Mouse (Mus musculus) hindbrain, embryonic 16.5 days (tissue): ENCODE measurements around the gene Btg2. TPM values are rescaled to one million over a fixed set of nuclear protein-coding genes. Genes with fewer than 3 reads are reported as not detected.
A peak's percentile ranks its signal among the peaks of the same experiment; 100 is the strongest.

Source experiments
- ATAC-seq: fragments of 200-750 bp; cut with Nextera tagmentation; 2 replicates; pipeline ENCODE4 v1.8.0; 2017; ENCODE audit warnings: moderate TSS enrichment, moderate library complexity
- H3K27ac ChIP-seq: fragments of 300-500 bp; sonication (generic); 2 replicates; pipeline ENCODE4 v1.5.1; 2014; ENCODE audit warnings: low read depth, mild to moderate bottlenecking, control low read depth, low read length, moderate library complexity
- H3K27me3 ChIP-seq: fragments of 300-500 bp; sonication (generic); replicated peaks from 2 replicates; pipeline ENCODE4 v1.6.1; 2014; ENCODE audit warnings: low read length; ENCODE audit not compliant: control insufficient read depth, insufficient read depth
- H3K36me3 ChIP-seq: fragments of 300-500 bp; sonication (generic); 2 replicates; pipeline ENCODE4 v1.6.1; 2014; ENCODE audit warnings: mild to moderate bottlenecking, low read length, moderate library complexity, mixed read lengths; ENCODE audit not compliant: control insufficient read depth, insufficient read depth
- H3K4me1 ChIP-seq: fragments of 300-500 bp; sonication (generic); 2 replicates; pipeline ENCODE4 v1.6.1; 2014; ENCODE audit warnings: low read depth, low read length; ENCODE audit not compliant: control insufficient read depth, insufficient read depth
- H3K4me2 ChIP-seq: fragments of 300-500 bp; sonication (generic); 2 replicates; pipeline ENCODE4 v1.6.1; 2014; ENCODE audit warnings: mild to moderate bottlenecking, low read length, control low read depth, moderate library complexity
- H3K4me3 ChIP-seq: fragments of 300-500 bp; sonication (generic); 2 replicates; pipeline ENCODE4 v1.5.1; 2014; ENCODE audit warnings: mild to moderate bottlenecking, low read length, control low read depth, moderate library complexity
- H3K9ac ChIP-seq: fragments of 300-500 bp; sonication (generic); 2 replicates; pipeline ENCODE4 v1.6.1; 2014; ENCODE audit warnings: low read depth, mild to moderate bottlenecking, control low read depth, low read length, moderate library complexity
- H3K9me3 ChIP-seq: fragments of 300-500 bp; sonication (generic); 2 replicates; pipeline ENCODE4 v1.6.1; 2014; ENCODE audit warnings: mild to moderate bottlenecking, low read length, moderate library complexity; ENCODE audit not compliant: control insufficient read depth
- whole genome bisulfite sequencing: fragments of 180-500 bp; shearing (Covaris S2); extraction: QIAGEN DNeasy Blood & Tissue Kit; methylation state at CpG from one replicate; pipeline ENCODE4 v1.1.7; 2014; 5-methylcytosine and 5-hydroxymethylcytosine counted together
- polyA plus RNA-seq: library from polyadenylated mRNA; unstranded; fragments of >200 nt; fragmentation: Nextera tagmentation; extraction: Ambion mirVana; gene quantifications from 2 replicates; pipeline ENCODE4 v1.2.1, GENCODE M21; 2015

The Btg2 gene
- polyA plus RNA-seq, 1 experiment from 2014 or later: 28.0 TPM

- Histone ChIP-seq H3K27ac (no peak overlapping the region), H3K9ac (no peak overlapping the region), H3K4me3 (no peak overlapping the region), H3K4me2 (no peak overlapping the region), H3K27me3 (no peaks in the 10 kb centered on the region), H3K36me3 (no peaks in the 10 kb centered on the region), H3K9me3 (no peaks in the 10 kb centered on the region), H3K4me1 (peaks cover 26% of the 10 kb centered on the region)
- whole genome bisulfite sequencing: 89% methylated on average over 8 of the region's 8 CpGs
- no peak for ATAC-seq
Observed at GRCm38 (mm10) chr1:134057736-134058135, 21.2 kb downstream of the Btg2 start.

GRCm38 (mm10) chr1:134056285-134056684 lies 22.6 kb downstream of the Btg2 start:
- no peaks in the 10 kb centered on the region for H3K36me3 ChIP-seq
- H3K9me3 ChIP-seq: no peaks in the 10 kb centered on the region
- 75% methylated on average over 4 of the region's 4 CpGs for WGBS
- H3K27ac ChIP-seq: no peak overlapping the region
- no peak overlapping the region for H3K4me2 ChIP-seq
- ATAC-seq: no peak
- no peak overlapping the region for H3K9ac ChIP-seq
- no peak overlapping the region for H3K4me3 ChIP-seq
- H3K4me1 ChIP-seq: peaks cover 13% of the 10 kb centered on the region
- H3K27me3 ChIP-seq: no peaks in the 10 kb centered on the region

GRCm38 (mm10) chr1:134055666-134056245 lies 23.2 kb downstream of the Btg2 start:
- H3K4me2 ChIP-seq: no peak overlapping the region
- no peaks in the 10 kb centered on the region for H3K27me3 ChIP-seq
- peaks cover 10% of the 10 kb centered on the region for H3K4me1 ChIP-seq
- H3K36me3 ChIP-seq: no peaks in the 10 kb centered on the region
- ATAC-seq: no peak
- no peaks in the 10 kb centered on the region for H3K9me3 ChIP-seq
- 75% methylated on average over 9 of the region's 9 CpGs for WGBS
- H3K27ac ChIP-seq: no peak overlapping the region
- no peak overlapping the region for H3K4me3 ChIP-seq
- no peak overlapping the region for H3K9ac ChIP-seq

- Histone ChIP-seq H3K36me3 (no peaks in the 10 kb centered on the region), H3K4me3 (no peak overlapping the region), H3K9me3 (no peaks in the 10 kb centered on the region), H3K9ac (no peak overlapping the region), H3K4me2 (no peak overlapping the region), H3K27ac (no peak overlapping the region), H3K27me3 (no peaks in the 10 kb centered on the region), H3K4me1 (peaks cover 3% of the 10 kb centered on the region; the same call in 1 of the 2 replicates)
- WGBS: 80% methylated on average over 9 of the region's 9 CpGs
- no peak for ATAC-seq
Observed at GRCm38 (mm10) chr1:134055058-134055457, 23.9 kb downstream of the Btg2 start.

- ATAC-seq: peak; percentile 64
- 5% methylated on average over 6 of the region's 6 CpGs for WGBS
Observed at GRCm38 (mm10) chr1:134053207-134053606, 25.7 kb downstream of the Btg2 start.

GRCm38 (mm10) chr1:134049542-134049941 lies 29.4 kb downstream of the Btg2 start:
- ATAC-seq: no peak
- no peak overlapping the region for H3K4me2 ChIP-seq
- WGBS: 75% methylated on average over 6 of the region's 6 CpGs

More at GRCm38 (mm10) chr1:134053207-134053606, 25.7 kb downstream of the Btg2 start:
- no peaks in the 10 kb centered on the region for H3K4me1 ChIP-seq
- H3K9ac ChIP-seq: no peak overlapping the region
- no peak overlapping the region for H3K27ac ChIP-seq
- H3K9me3 ChIP-seq: no peaks in the 10 kb centered on the region
- no peak overlapping the region for H3K4me2 ChIP-seq
- H3K36me3 ChIP-seq: no peaks in the 10 kb centered on the region
- H3K4me3 ChIP-seq: no peak overlapping the region
- H3K27me3 ChIP-seq: no peaks in the 10 kb centered on the region

GRCm38 (mm10) chr1:134048759-134049158 lies 30.2 kb downstream of the Btg2 start:
- H3K9ac ChIP-seq: no peak overlapping the region
- peaks cover 5% of the 10 kb centered on the region for H3K4me1 ChIP-seq
- 4% methylated on average over 5 of the region's 5 CpGs for WGBS
- peaks cover 3% of the 10 kb centered on the region; the same call in 1 of the 2 replicates for H3K27me3 ChIP-seq
- H3K4me2 ChIP-seq: no peak overlapping the region
- no peaks in the 10 kb centered on the region for H3K9me3 ChIP-seq
- no peaks in the 10 kb centered on the region for H3K36me3 ChIP-seq
- H3K4me3 ChIP-seq: no peak overlapping the region
- peak; percentile 64 for ATAC-seq
- H3K27ac ChIP-seq: no peak overlapping the region

More at GRCm38 (mm10) chr1:134049542-134049941, 29.4 kb downstream of the Btg2 start:
- Histone ChIP-seq H3K27me3 (peaks cover 3% of the 10 kb centered on the region; the same call in 1 of the 2 replicates), H3K27ac (no peak overlapping the region), H3K4me1 (peaks cover 5% of the 10 kb centered on the region), H3K9ac (no peak overlapping the region), H3K9me3 (no peaks in the 10 kb centered on the region), H3K4me3 (no peak overlapping the region), H3K36me3 (no peaks in the 10 kb centered on the region)

GRCm38 (mm10) chr1:134047431-134047830 lies 31.5 kb downstream of the Btg2 start:
- peaks cover 5% of the 10 kb centered on the region for H3K4me1 ChIP-seq
- 85% methylated on average over 6 of the region's 6 CpGs for WGBS
- no peaks in the 10 kb centered on the region for H3K9me3 ChIP-seq
- no peak overlapping the region for H3K4me3 ChIP-seq
- H3K27me3 ChIP-seq: peaks cover 3% of the 10 kb centered on the region; the same call in 1 of the 2 replicates
- ATAC-seq: no peak
- no peak overlapping the region for H3K4me2 ChIP-seq
- H3K9ac ChIP-seq: no peak overlapping the region
- no peaks in the 10 kb centered on the region for H3K36me3 ChIP-seq
- no peak overlapping the region for H3K27ac ChIP-seq

- no peak overlapping the region for H3K27ac ChIP-seq
- no peaks in the 10 kb centered on the region for H3K36me3 ChIP-seq
- WGBS: 24% methylated on average over 22 of the region's 23 CpGs
- ATAC-seq: peak; percentile 32; the same call in 1 of the 2 replicates
- H3K4me3 ChIP-seq: peak overlapping the region; percentile 24; the same call in 1 of the 2 replicates
- no peaks in the 10 kb centered on the region for H3K9me3 ChIP-seq
- peak overlapping the region; percentile 58 for H3K4me2 ChIP-seq
- peaks cover 3% of the 10 kb centered on the region; the same call in 1 of the 2 replicates for H3K27me3 ChIP-seq
- H3K4me1 ChIP-seq: peaks cover 5% of the 10 kb centered on the region
- peak overlapping the region; percentile 53; the same call in 1 of the 2 replicates for H3K9ac ChIP-seq
Observed at GRCm38 (mm10) chr1:134046387-134046786, 32.5 kb downstream of the Btg2 start.
